ENCODE assay signal across 30 mouse cellular contexts in genomic region chr5:131510659-131511058, GRCm38 (mm10).
"Had no signal": no experiment of that assay in that cellular context is flagged by ENCODE, and none has a peak within 500 bp of the region (broad histone marks: within the 10 kb centered on the region; RNA-seq: fewer than 3 reads in every experiment).

No protein-coding gene starts in this region.

- DNase-seq: left cerebral cortex, postnatal 4 days; liver; liver, embryonic 13.5 days; liver, postnatal 0 days; lung, adult 18-20 months; lung, adult 2 months; lung, embryonic 14.5 days; lung, postnatal 10 days; lung, postnatal 14 days; lung, postnatal 4 days; midbrain, embryonic 14.5 days had no signal

- H3K4me2 ChIP-seq: limb, embryonic 12.5 days; limb, embryonic 13.5 days; limb, embryonic 15.5 days; liver, embryonic 11.5 days; liver, embryonic 12.5 days; liver, embryonic 13.5 days; liver, embryonic 15.5 days; lung, embryonic 14.5 days; lung, embryonic 15.5 days; midbrain, embryonic 11.5 days; midbrain, embryonic 12.5 days; midbrain, embryonic 13.5 days; midbrain, embryonic 15.5 days; neural tube, embryonic 12.5 days had no signal

- H3K4me1 ChIP-seq: liver, embryonic 12.5 days; liver, embryonic 13.5 days; liver, embryonic 15.5 days; megakaryocyte, embryonic 14.5 days had no signal

- H3K27ac ChIP-seq: limb, embryonic 10.5 days; limb, embryonic 12.5 days; limb, embryonic 13.5 days; limb, embryonic 15.5 days; liver, embryonic 12.5 days; liver, embryonic 13.5 days; liver, embryonic 14.5 days; liver, embryonic 15.5 days; lung, embryonic 15.5 days; macrophage; midbrain, embryonic 10.5 days; midbrain, embryonic 12.5 days; midbrain, embryonic 13.5 days; midbrain, embryonic 15.5 days; neural tube, embryonic 12.5 days had no signal

- H3K4me3 ChIP-seq: limb, embryonic 10.5 days; limb, embryonic 12.5 days; limb, embryonic 13.5 days; limb, embryonic 15.5 days; liver, embryonic 12.5 days; liver, embryonic 13.5 days; liver, embryonic 15.5 days; lung, embryonic 15.5 days; megakaryocyte, embryonic 14.5 days; midbrain, embryonic 10.5 days; midbrain, embryonic 12.5 days; midbrain, embryonic 13.5 days; midbrain, embryonic 15.5 days; myocyte; neural tube, embryonic 12.5 days had no signal

- ATAC-seq: liver, embryonic 12.5 days; liver, postnatal 0 days; midbrain, embryonic 13.5 days; midbrain, embryonic 15.5 days; midbrain, embryonic 16.5 days had no signal

- H3K27me3 ChIP-seq: limb, embryonic 12.5 days; limb, embryonic 13.5 days; limb, embryonic 15.5 days; liver, embryonic 12.5 days; liver, embryonic 13.5 days; liver, embryonic 15.5 days; lung, embryonic 15.5 days; megakaryocyte, embryonic 14.5 days; midbrain, embryonic 12.5 days; midbrain, embryonic 13.5 days; midbrain, embryonic 15.5 days; neural tube, embryonic 12.5 days had no signal

- H3K9ac ChIP-seq: limb, embryonic 12.5 days; limb, embryonic 13.5 days; limb, embryonic 15.5 days; liver, embryonic 12.5 days; liver, embryonic 13.5 days; liver, embryonic 14.5 days; liver, embryonic 15.5 days; liver, postnatal 0 days; lung, embryonic 14.5 days; lung, embryonic 15.5 days; midbrain, embryonic 12.5 days; midbrain, embryonic 13.5 days; midbrain, embryonic 15.5 days; neural tube, embryonic 12.5 days had no signal

- H3K36me3 ChIP-seq: liver, embryonic 12.5 days; liver, embryonic 13.5 days; liver, embryonic 15.5 days; lung, embryonic 15.5 days; midbrain, embryonic 15.5 days had no signal

- H3K9me3 ChIP-seq: limb, embryonic 10.5 days; limb, embryonic 13.5 days; limb, embryonic 15.5 days; liver, embryonic 12.5 days; liver, embryonic 13.5 days; liver, embryonic 15.5 days; lung, embryonic 15.5 days; midbrain, embryonic 12.5 days; midbrain, embryonic 13.5 days; midbrain, embryonic 15.5 days; neural tube, embryonic 12.5 days had no signal
